Mouse (Mus musculus) mammary gland, adult 2 months (tissue): ENCODE results near the gene Fip1l1. TPM values are rescaled to one million over a fixed set of nuclear protein-coding genes. Genes with fewer than 3 reads are reported as not detected.

Experiments
- polyA plus RNA-seq: library from polyadenylated mRNA; depleted of rRNA; stranded (reverse); fragments of >200 nt; gene quantifications from 2 replicates; pipeline ENCODE4 v1.2.3, GENCODE M21; 2012; ENCODE audit warnings: low replicate concordance; rRNA removed

Gene Fip1l1
- 19.1 and 22.3 TPM in 2 replicates for polyA plus RNA-seq

GRCm38 (mm10) chr5:74535240-74536021, at the start of gene Fip1l1:
Fip1l1 (plus strand) TSS chr5:74535449.

DNA sequence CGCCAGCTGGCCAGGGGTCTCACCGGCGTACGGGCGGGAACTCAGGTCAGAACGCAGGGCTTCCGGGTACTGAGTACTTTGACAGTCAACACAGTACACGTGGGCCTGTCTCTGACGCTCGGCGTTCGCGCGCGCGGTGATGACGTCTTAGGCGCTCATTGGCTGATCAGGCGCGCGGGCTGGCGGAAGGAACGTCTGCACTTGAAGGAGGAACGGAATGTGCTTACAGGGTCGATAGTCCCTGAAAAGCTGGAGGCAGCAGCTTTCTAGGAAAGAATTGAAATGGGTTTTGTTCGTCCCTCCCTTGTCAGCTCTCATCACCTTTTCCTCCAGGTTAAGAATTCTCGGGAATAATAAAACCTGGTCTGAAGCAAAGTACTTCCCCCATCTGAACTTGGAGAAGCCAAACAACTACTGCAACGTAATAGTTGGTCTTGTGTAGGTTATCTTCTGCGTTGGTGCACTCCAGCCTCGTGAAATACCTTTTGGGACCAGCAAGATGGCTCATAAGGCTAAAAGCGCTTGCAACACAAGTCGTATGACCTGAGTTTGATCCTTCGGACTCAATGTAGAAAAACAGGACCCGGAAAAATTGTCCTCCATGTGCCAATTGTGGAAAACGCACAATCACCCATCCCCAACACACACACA, 3.5 kb upstream of the Fip1l1 start, which contains the start of gene Scfd2:
Gene Scfd2, minus strand, starts transcription at position 130 of the 651 bp plus-strand sequence.

Other genes starting within 250 kb of the Fip1l1 start
- gene Scfd2, start 3.7 kb upstream of the Fip1l1 start, polyA plus RNA-seq: 16.1 and 17.6 TPM in 2 replicates
- gene Lnx1, start 167.5 kb downstream of the Fip1l1 start, polyA plus RNA-seq: 4.8 and 6.8 TPM in 2 replicates